Mouse (Mus musculus): ENCODE results near the gene Onecut1. TPM values are rescaled to one million over a fixed set of nuclear protein-coding genes. Genes with fewer than 3 reads are reported as not detected.

Onecut1 gene
- 2.4 and 2.6 TPM in 2 replicates for polyA plus RNA-seq (2015; fragmentation: Nextera tagmentation; extraction: Ambion mirVana)

GRCm38 (mm10) chr9:74861561-74861980, at the start of gene Onecut1:
TSS of gene Onecut1 (plus strand) at chr9:74861921.
- Histone ChIP-seq H3K36me3 (ENCODE audit: control insufficient read depth, insufficient read depth) (no peaks in the 10 kb centered on the region), H3K9me3 (replicated peaks; ENCODE audit: control insufficient read depth, low read length) (no peaks in the 10 kb centered on the region), H3K4me3 (ENCODE audit: low read depth, low read length) (peak within 1 kb of the TSS; percentile 60), H3K27me3 (ENCODE audit: control insufficient read depth, insufficient read depth, low read depth, low read length) (peaks cover 92% of the 10 kb centered on the region), H3K9ac (ENCODE audit: low read depth, low read length) (peak within 1 kb of the TSS; percentile 60), H3K4me2 (ENCODE audit: low read depth, low read length) (peak within 1 kb of the TSS; percentile 53), H3K27ac (ENCODE audit: low read length) (no peak within 1 kb of the TSS; the same call in 1 of the 2 replicates), H3K4me1 (ENCODE audit: control insufficient read depth, low read depth, low read length) (no peaks in the 10 kb centered on the region)
- 1% methylated on average over 42 of the region's 45 CpGs for WGBS (ENCODE audit: insufficient replicate concordance)
- ATAC-seq (ENCODE audit: low read depth): peak; percentile 70

GRCm38 (mm10) chr9:74819736-74820511, 41.8 kb upstream of the Onecut1 start:
- H3K4me3 ChIP-seq (ENCODE audit: low read depth, low read length): no peak overlapping the region
- no peaks in the 10 kb centered on the region for H3K27me3 ChIP-seq (ENCODE audit: control insufficient read depth, insufficient read depth, low read depth, low read length)
- no peak overlapping the region for H3K27ac ChIP-seq (ENCODE audit: low read length)
- H3K9me3 ChIP-seq (replicated peaks; ENCODE audit: control insufficient read depth, low read length): no peaks in the 10 kb centered on the region
- H3K4me2 ChIP-seq (ENCODE audit: low read depth, low read length): no peak overlapping the region
- whole genome bisulfite sequencing (ENCODE audit: insufficient replicate concordance): 60% methylated on average over 19 of the region's 19 CpGs
- no peak for ATAC-seq (ENCODE audit: low read depth)
- H3K9ac ChIP-seq (ENCODE audit: low read depth, low read length): no peak overlapping the region
- no peaks in the 10 kb centered on the region for H3K36me3 ChIP-seq (ENCODE audit: control insufficient read depth, insufficient read depth)
- no peaks in the 10 kb centered on the region for H3K4me1 ChIP-seq (ENCODE audit: control insufficient read depth, low read depth, low read length)

GRCm38 (mm10) chr9:74825102-74825501, 36.6 kb upstream of the Onecut1 start:
- H3K9ac ChIP-seq (ENCODE audit: low read depth, low read length): no peak overlapping the region
- no peak overlapping the region for H3K4me3 ChIP-seq (ENCODE audit: low read depth, low read length)
- no peak overlapping the region for H3K4me2 ChIP-seq (ENCODE audit: low read depth, low read length)
- H3K36me3 ChIP-seq (ENCODE audit: control insufficient read depth, insufficient read depth): no peaks in the 10 kb centered on the region
- no peaks in the 10 kb centered on the region for H3K4me1 ChIP-seq (ENCODE audit: control insufficient read depth, low read depth, low read length)
- ATAC-seq (ENCODE audit: low read depth): no peak
- no peaks in the 10 kb centered on the region for H3K9me3 ChIP-seq (replicated peaks; ENCODE audit: control insufficient read depth, low read length)
- H3K27ac ChIP-seq (ENCODE audit: low read length): no peak overlapping the region
- 34% methylated on average over 2 of the region's 2 CpGs for WGBS (ENCODE audit: insufficient replicate concordance)
- H3K27me3 ChIP-seq (ENCODE audit: control insufficient read depth, insufficient read depth, low read depth, low read length): no peaks in the 10 kb centered on the region

GRCm38 (mm10) chr9:74829206-74829605, 32.5 kb upstream of the Onecut1 start:
- Histone ChIP-seq H3K9ac (ENCODE audit: low read depth, low read length) (no peak overlapping the region), H3K9me3 (replicated peaks; ENCODE audit: control insufficient read depth, low read length) (no peaks in the 10 kb centered on the region), H3K4me2 (ENCODE audit: low read depth, low read length) (no peak overlapping the region), H3K27me3 (ENCODE audit: control insufficient read depth, insufficient read depth, low read depth, low read length) (no peaks in the 10 kb centered on the region), H3K36me3 (ENCODE audit: control insufficient read depth, insufficient read depth) (no peaks in the 10 kb centered on the region), H3K27ac (ENCODE audit: low read length) (no peak overlapping the region), H3K4me3 (ENCODE audit: low read depth, low read length) (no peak overlapping the region), H3K4me1 (ENCODE audit: control insufficient read depth, low read depth, low read length) (no peaks in the 10 kb centered on the region)
- WGBS (ENCODE audit: insufficient replicate concordance): 53% methylated on average over 3 of the region's 3 CpGs
- no peak for ATAC-seq (ENCODE audit: low read depth)

GRCm38 (mm10) chr9:74842890-74843289, 18.8 kb upstream of the Onecut1 start:
- Histone ChIP-seq H3K36me3 (ENCODE audit: control insufficient read depth, insufficient read depth) (no peaks in the 10 kb centered on the region), H3K27me3 (ENCODE audit: control insufficient read depth, insufficient read depth, low read depth, low read length) (peaks cover 16% of the 10 kb centered on the region), H3K4me3 (ENCODE audit: low read depth, low read length) (no peak overlapping the region), H3K4me2 (ENCODE audit: low read depth, low read length) (no peak overlapping the region), H3K9ac (ENCODE audit: low read depth, low read length) (no peak overlapping the region), H3K27ac (ENCODE audit: low read length) (no peak overlapping the region), H3K4me1 (ENCODE audit: control insufficient read depth, low read depth, low read length) (no peaks in the 10 kb centered on the region), H3K9me3 (replicated peaks; ENCODE audit: control insufficient read depth, low read length) (peaks cover 2% of the 10 kb centered on the region; the same call in 1 of the 2 replicates)
- ATAC-seq (ENCODE audit: low read depth): no peak
- 55% methylated on average over 4 of the region's 4 CpGs for WGBS (ENCODE audit: insufficient replicate concordance)

- 5% methylated on average over 33 of the region's 33 CpGs for WGBS (ENCODE audit: insufficient replicate concordance)
- no peak overlapping the region for H3K9ac ChIP-seq (ENCODE audit: low read depth, low read length)
- no peaks in the 10 kb centered on the region for H3K4me1 ChIP-seq (ENCODE audit: control insufficient read depth, low read depth, low read length)
- H3K27me3 ChIP-seq (ENCODE audit: control insufficient read depth, insufficient read depth, low read depth, low read length): peaks cover 58% of the 10 kb centered on the region
- H3K4me2 ChIP-seq (ENCODE audit: low read depth, low read length): no peak overlapping the region
- H3K4me3 ChIP-seq (ENCODE audit: low read depth, low read length): no peak overlapping the region
- no peaks in the 10 kb centered on the region for H3K36me3 ChIP-seq (ENCODE audit: control insufficient read depth, insufficient read depth)
- no peak for ATAC-seq (ENCODE audit: low read depth)
- peaks cover 2% of the 10 kb centered on the region; the same call in 1 of the 2 replicates for H3K9me3 ChIP-seq (replicated peaks; ENCODE audit: control insufficient read depth, low read length)
- H3K27ac ChIP-seq (ENCODE audit: low read length): no peak overlapping the region
Measured at GRCm38 (mm10) chr9:74846867-74847830, 14.6 kb upstream of the Onecut1 start.

- Histone ChIP-seq H3K4me2 (ENCODE audit: low read depth, low read length) (peak overlapping the region; percentile 61), H3K27ac (ENCODE audit: low read length) (no peak overlapping the region; the same call in 1 of the 2 replicates), H3K9me3 (replicated peaks; ENCODE audit: control insufficient read depth, low read length) (no peaks in the 10 kb centered on the region), H3K4me3 (ENCODE audit: low read depth, low read length) (peak overlapping the region; percentile 51), H3K9ac (ENCODE audit: low read depth, low read length) (peak overlapping the region; percentile 4), H3K36me3 (ENCODE audit: control insufficient read depth, insufficient read depth) (no peaks in the 10 kb centered on the region), H3K4me1 (ENCODE audit: control insufficient read depth, low read depth, low read length) (no peaks in the 10 kb centered on the region), H3K27me3 (ENCODE audit: control insufficient read depth, insufficient read depth, low read depth, low read length) (peaks cover 69% of the 10 kb centered on the region)
- ATAC-seq (ENCODE audit: low read depth): no peak
- WGBS (ENCODE audit: insufficient replicate concordance): 1% methylated on average over 46 of the region's 46 CpGs
Measured at GRCm38 (mm10) chr9:74848411-74849194, 13.1 kb upstream of the Onecut1 start.

- H3K36me3 ChIP-seq (ENCODE audit: control insufficient read depth, insufficient read depth): no peaks in the 10 kb centered on the region
- peak overlapping the region; percentile 51 for H3K4me3 ChIP-seq (ENCODE audit: low read depth, low read length)
- 2% methylated on average over 62 of the region's 63 CpGs for WGBS (ENCODE audit: insufficient replicate concordance)
- no peak overlapping the region for H3K27ac ChIP-seq (ENCODE audit: low read length)
- ATAC-seq (ENCODE audit: low read depth): no peak
- peak overlapping the region; percentile 61 for H3K4me2 ChIP-seq (ENCODE audit: low read depth, low read length)
- H3K4me1 ChIP-seq (ENCODE audit: control insufficient read depth, low read depth, low read length): no peaks in the 10 kb centered on the region; the same call in 1 of the 2 replicates
- peak overlapping the region; percentile 4; the same call in 1 of the 2 replicates for H3K9ac ChIP-seq (ENCODE audit: low read depth, low read length)
- no peaks in the 10 kb centered on the region for H3K9me3 ChIP-seq (replicated peaks; ENCODE audit: control insufficient read depth, low read length)
- peaks cover 77% of the 10 kb centered on the region for H3K27me3 ChIP-seq (ENCODE audit: control insufficient read depth, insufficient read depth, low read depth, low read length)
Measured at GRCm38 (mm10) chr9:74849195-74849978, 12.3 kb upstream of the Onecut1 start.
